Mouse (Mus musculus): Measurements from ENCODE around the gene Kbtbd8. TPM values are rescaled to one million over a fixed set of nuclear protein-coding genes. Genes with fewer than 3 reads are reported as not detected.

The Kbtbd8 gene
- total and polyA plus RNA-seq, 3 experiments = 0.50 to 17.0 (median 8.6) TPM

DNA sequence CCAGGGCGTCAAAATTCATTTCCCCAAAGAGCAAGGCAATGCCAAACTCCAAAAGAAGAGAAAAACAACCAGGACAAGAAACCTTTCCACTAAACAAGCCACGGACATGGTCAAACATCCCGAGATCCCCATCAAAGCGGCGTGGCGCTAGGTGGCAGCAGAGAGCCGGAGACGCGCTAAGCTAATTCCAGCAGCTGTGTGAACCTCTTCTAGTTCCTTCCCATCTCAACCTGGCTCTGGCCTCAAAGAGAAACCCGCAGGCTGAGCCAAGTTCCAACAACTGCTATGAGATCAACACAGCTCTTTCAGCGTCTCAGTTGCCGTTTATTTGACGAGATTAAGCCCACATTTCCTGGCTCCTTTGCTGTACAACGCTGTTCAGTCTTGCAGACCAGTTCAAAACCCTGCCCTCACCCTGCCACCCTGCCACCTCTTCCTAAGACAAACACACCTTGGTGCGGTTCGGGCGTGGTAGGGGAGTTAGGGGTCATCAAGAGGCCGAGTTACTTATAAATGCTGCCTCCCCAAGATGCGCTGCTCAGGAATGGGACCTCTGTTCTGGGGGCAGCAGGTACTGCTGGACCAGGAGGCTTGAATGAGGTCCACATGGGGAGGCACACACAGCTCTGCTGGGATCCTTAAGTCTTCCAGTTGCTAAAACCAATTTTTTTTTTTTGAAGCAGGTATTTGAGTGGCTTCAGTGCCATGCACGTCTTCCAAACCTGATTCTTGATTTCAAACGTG, 18.5 kb upstream of the Kbtbd8 start:
- peaks cover 4% of the 10 kb centered on the region for H3K4me1 ChIP-seq (ENCODE audit: insufficient read depth, low read depth, low read length)
- peak; percentile 4 for DNase-seq (ENCODE audit: low spot score)
- no peaks in the 10 kb centered on the region for H3K36me3 ChIP-seq (replicated peaks)
- no peak for TF ChIP-seq GATA1 (IDR thresholded peaks at IDR 0.05; ENCODE audit: borderline replicate concordance, low read length)
- TF ChIP-seq CTCF (IDR thresholded peaks at IDR 0.05; ENCODE audit: low read depth, low read length) = peak; percentile 88
- TF ChIP-seq GATA2 (IDR thresholded peaks at IDR 0.05; ENCODE audit: borderline replicate concordance, low read depth, low read length) = no peak
- TF ChIP-seq POLR2AphosphoS5 (IDR thresholded peaks at IDR 0.05; ENCODE audit: insufficient replicate concordance, low read depth, low read length) = no peak
- peaks cover 4% of the 10 kb centered on the region; the same call in 1 of the 2 replicates for H3K27me3 ChIP-seq (ENCODE audit: insufficient read depth, low read length)
- peak; percentile 49; the same call in 1 of the 2 replicates for ATAC-seq (ENCODE audit: extremely low read depth, insufficient number of reproducible peaks, low FRiP score, poor library complexity, severe bottlenecking)
- H3K9me3 ChIP-seq (replicated peaks) = no peaks in the 10 kb centered on the region
- H3K4me3 ChIP-seq (ENCODE audit: low read depth, low read length) = no peak overlapping the region

DNA sequence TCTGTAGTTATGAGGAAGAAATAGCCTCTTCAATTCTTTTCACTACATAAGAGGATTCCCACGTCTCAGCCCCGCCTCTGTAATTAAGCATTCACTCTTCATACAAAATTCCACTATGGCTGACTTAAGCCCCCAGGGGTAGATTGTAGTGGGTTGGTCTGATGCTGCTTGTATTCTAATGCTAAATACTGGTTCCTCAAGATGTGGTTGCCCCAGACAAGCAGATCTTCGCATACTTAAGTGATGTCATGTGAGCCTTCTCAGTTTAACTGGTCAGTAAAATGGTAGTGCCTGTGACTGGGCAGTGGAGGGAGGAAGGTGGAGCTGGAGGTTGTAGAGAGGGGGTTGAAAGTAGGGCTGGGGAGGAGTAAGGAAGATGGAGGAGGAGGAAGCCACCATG, 13.3 kb upstream of the Kbtbd8 start:
- Histone ChIP-seq H3K36me3 (replicated peaks) (no peaks in the 10 kb centered on the region), H3K4me3 (ENCODE audit: low read depth, low read length) (no peak overlapping the region), H3K27me3 (ENCODE audit: insufficient read depth, low read length) (peaks cover 7% of the 10 kb centered on the region), H3K4me1 (ENCODE audit: insufficient read depth, low read depth, low read length) (no peaks in the 10 kb centered on the region), H3K9me3 (replicated peaks) (no peaks in the 10 kb centered on the region)
- TF ChIP-seq TAL1 (conservative IDR thresholded peaks at IDR 0.05; ENCODE audit: low read depth, low read length) (no peak), POLR2AphosphoS5 (IDR thresholded peaks at IDR 0.05; ENCODE audit: insufficient replicate concordance, low read depth, low read length) (no peak), CTCF (IDR thresholded peaks at IDR 0.05; ENCODE audit: low read depth, low read length) (no peak), GATA1 (IDR thresholded peaks at IDR 0.05; ENCODE audit: borderline replicate concordance, low read length) (no peak), GATA2 (IDR thresholded peaks at IDR 0.05; ENCODE audit: borderline replicate concordance, low read depth, low read length) (no peak)
- no peak for ATAC-seq (ENCODE audit: extremely low read depth, insufficient number of reproducible peaks, low FRiP score, poor library complexity, severe bottlenecking)
- DNase-seq (ENCODE audit: low spot score) = no peak

GRCm38 (mm10) chr6:95108437-95108836, 8.6 kb upstream of the Kbtbd8 start:
- TF ChIP-seq POLR2AphosphoS5 (IDR thresholded peaks at IDR 0.05; ENCODE audit: insufficient replicate concordance, low read depth, low read length) = no peak
- no peak for TF ChIP-seq GATA1 (IDR thresholded peaks at IDR 0.05; ENCODE audit: borderline replicate concordance, low read length)
- TF ChIP-seq CTCF (IDR thresholded peaks at IDR 0.05; ENCODE audit: low read depth, low read length) = no peak
- no peak for TF ChIP-seq TAL1 (conservative IDR thresholded peaks at IDR 0.05; ENCODE audit: low read depth, low read length)
- TF ChIP-seq GATA2 (IDR thresholded peaks at IDR 0.05; ENCODE audit: borderline replicate concordance, low read depth, low read length) = no peak
- H3K9me3 ChIP-seq (replicated peaks) = no peaks in the 10 kb centered on the region
- no peaks in the 10 kb centered on the region; the same call in 1 of the 2 replicates for H3K4me1 ChIP-seq (ENCODE audit: insufficient read depth, low read depth, low read length)
- ATAC-seq (ENCODE audit: extremely low read depth, insufficient number of reproducible peaks, low FRiP score, poor library complexity, severe bottlenecking) = no peak
- peaks cover 8% of the 10 kb centered on the region for H3K27me3 ChIP-seq (ENCODE audit: insufficient read depth, low read length)
- no peaks in the 10 kb centered on the region for H3K36me3 ChIP-seq (replicated peaks)
- DNase-seq (ENCODE audit: low spot score) = no peak
- H3K4me3 ChIP-seq (ENCODE audit: low read depth, low read length) = no peak overlapping the region

DNA sequence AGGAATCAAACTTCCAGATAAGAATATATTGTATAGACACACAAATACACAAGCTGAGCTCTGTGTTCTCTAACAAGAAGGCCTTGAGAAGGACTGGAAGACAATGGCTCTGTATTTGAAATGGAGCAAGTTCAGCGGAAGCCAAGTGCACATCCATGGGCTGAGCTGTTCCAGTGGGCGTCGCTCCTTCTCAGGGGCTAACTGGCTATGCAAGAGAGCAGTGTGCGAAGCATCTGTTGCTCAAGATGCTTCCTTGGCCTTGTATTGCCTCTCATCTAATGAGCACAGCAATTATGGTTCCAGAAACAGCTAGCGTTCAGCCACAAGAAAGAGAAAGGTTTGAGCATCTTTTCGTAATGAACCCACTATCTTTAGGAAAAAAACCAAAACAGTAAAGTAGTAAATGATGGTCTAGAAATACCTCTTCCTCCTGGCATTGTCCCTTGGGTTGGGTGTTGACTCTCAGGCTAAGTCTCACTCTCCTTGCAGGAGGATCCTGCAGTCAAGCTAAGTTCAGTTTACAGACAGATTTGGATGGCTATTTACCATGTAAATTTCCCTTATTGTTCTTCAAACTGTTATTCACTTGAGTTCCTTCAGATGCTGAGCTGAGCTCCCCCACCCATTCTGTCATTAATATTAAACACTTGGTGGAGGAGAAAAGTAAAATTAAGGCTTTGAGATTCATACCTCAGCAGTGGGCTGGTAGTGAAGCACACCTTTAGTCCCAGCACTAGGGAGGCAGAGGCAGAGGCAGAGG, 7.2 kb upstream of the Kbtbd8 start:
- H3K9me3 ChIP-seq (replicated peaks) = no peaks in the 10 kb centered on the region
- no peaks in the 10 kb centered on the region for H3K36me3 ChIP-seq (replicated peaks)
- ATAC-seq (ENCODE audit: extremely low read depth, insufficient number of reproducible peaks, low FRiP score, poor library complexity, severe bottlenecking) (no peak), DNase-seq (ENCODE audit: low spot score) (no peak)
- H3K4me1 ChIP-seq (ENCODE audit: insufficient read depth, low read depth, low read length) = no peaks in the 10 kb centered on the region; the same call in 1 of the 2 replicates
- peaks cover 5% of the 10 kb centered on the region for H3K27me3 ChIP-seq (ENCODE audit: insufficient read depth, low read length)
- TF ChIP-seq POLR2AphosphoS5 (IDR thresholded peaks at IDR 0.05; ENCODE audit: insufficient replicate concordance, low read depth, low read length) (no peak), GATA2 (IDR thresholded peaks at IDR 0.05; ENCODE audit: borderline replicate concordance, low read depth, low read length) (no peak), TAL1 (conservative IDR thresholded peaks at IDR 0.05; ENCODE audit: low read depth, low read length) (no peak), CTCF (IDR thresholded peaks at IDR 0.05; ENCODE audit: low read depth, low read length) (no peak), GATA1 (IDR thresholded peaks at IDR 0.05; ENCODE audit: borderline replicate concordance, low read length) (no peak)
- H3K4me3 ChIP-seq (ENCODE audit: low read depth, low read length) = no peak overlapping the region

- TF ChIP-seq GATA2 (IDR thresholded peaks at IDR 0.05; ENCODE audit: borderline replicate concordance, low read depth, low read length) = no peak
- TF ChIP-seq GATA1 (IDR thresholded peaks at IDR 0.05; ENCODE audit: borderline replicate concordance, low read length) = no peak
- H3K4me3 ChIP-seq (ENCODE audit: low read depth, low read length) = no peak overlapping the region
- ATAC-seq (ENCODE audit: extremely low read depth, insufficient number of reproducible peaks, low FRiP score, poor library complexity, severe bottlenecking) (no peak), DNase-seq (ENCODE audit: low spot score) (no peak)
- H3K9me3 ChIP-seq (replicated peaks) = no peaks in the 10 kb centered on the region
- peaks cover 5% of the 10 kb centered on the region for H3K27me3 ChIP-seq (ENCODE audit: insufficient read depth, low read length)
- peaks cover 11% of the 10 kb centered on the region for H3K4me1 ChIP-seq (ENCODE audit: insufficient read depth, low read depth, low read length)
- no peaks in the 10 kb centered on the region for H3K36me3 ChIP-seq (replicated peaks)
Observed at GRCm38 (mm10) chr6:95112015-95112414, 5.0 kb upstream of the Kbtbd8 start.

DNA sequence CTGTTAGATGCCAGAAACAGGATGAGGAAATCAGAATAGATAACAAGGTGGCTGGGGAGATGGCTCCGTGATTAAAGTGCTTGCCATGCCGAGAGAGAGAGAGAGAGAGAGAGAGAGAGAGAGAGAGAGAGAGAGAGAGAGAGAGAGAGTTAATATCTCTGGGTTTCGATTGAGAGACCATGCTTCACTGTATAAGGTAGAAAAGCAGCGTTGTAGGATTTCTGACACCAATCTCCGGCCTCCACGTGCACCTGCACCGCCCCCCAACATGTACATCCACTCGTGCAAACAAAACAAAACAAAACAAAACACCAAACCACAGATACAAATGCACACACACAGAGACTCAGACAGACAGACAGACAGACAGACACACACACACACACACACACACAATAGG, 527 bp upstream of the Kbtbd8 start:
- no peak for ATAC-seq (ENCODE audit: extremely low read depth, insufficient number of reproducible peaks, low FRiP score, poor library complexity, severe bottlenecking)
- Histone ChIP-seq H3K27me3 (ENCODE audit: insufficient read depth, low read length) (no peaks in the 10 kb centered on the region), H3K4me3 (ENCODE audit: low read depth, low read length) (no peak overlapping the region; the same call in 1 of the 2 replicates), H3K9me3 (replicated peaks) (no peaks in the 10 kb centered on the region), H3K36me3 (replicated peaks) (peaks cover 13% of the 10 kb centered on the region), H3K4me1 (ENCODE audit: insufficient read depth, low read depth, low read length) (peaks cover 26% of the 10 kb centered on the region)
- DNase-seq (ENCODE audit: low spot score) = no peak
- no peak for TF ChIP-seq GATA2 (IDR thresholded peaks at IDR 0.05; ENCODE audit: borderline replicate concordance, low read depth, low read length)
- no peak for TF ChIP-seq POLR2AphosphoS5 (IDR thresholded peaks at IDR 0.05; ENCODE audit: insufficient replicate concordance, low read depth, low read length)
- TF ChIP-seq CTCF (IDR thresholded peaks at IDR 0.05; ENCODE audit: low read depth, low read length) = no peak
- no peak for TF ChIP-seq TAL1 (conservative IDR thresholded peaks at IDR 0.05; ENCODE audit: low read depth, low read length)
- no peak for TF ChIP-seq GATA1 (IDR thresholded peaks at IDR 0.05; ENCODE audit: borderline replicate concordance, low read length)

All from G1E (cell line).